Mouse (Mus musculus) spleen, adult 2 months (tissue): ENCODE measurements around the gene Rhbdd3.

Experiments
- CTCF ChIP-seq: fragments of 200-500 bp; IDR thresholded peaks from 2 replicates; pipeline ENCODE4 v1.5.1; 2011; ENCODE audit warnings: mild to moderate bottlenecking, inconsistent platforms; ENCODE audit not compliant: insufficient read depth, insufficient read length, insufficient replicate concordance; ENCODE audit errors: extremely low read depth
- POLR2A ChIP-seq: fragments of 200-500 bp; IDR thresholded peaks from 2 replicates; pipeline ENCODE4 v1.6.1; 2011; ENCODE audit warnings: low read depth, low read length, inconsistent platforms

DNA sequence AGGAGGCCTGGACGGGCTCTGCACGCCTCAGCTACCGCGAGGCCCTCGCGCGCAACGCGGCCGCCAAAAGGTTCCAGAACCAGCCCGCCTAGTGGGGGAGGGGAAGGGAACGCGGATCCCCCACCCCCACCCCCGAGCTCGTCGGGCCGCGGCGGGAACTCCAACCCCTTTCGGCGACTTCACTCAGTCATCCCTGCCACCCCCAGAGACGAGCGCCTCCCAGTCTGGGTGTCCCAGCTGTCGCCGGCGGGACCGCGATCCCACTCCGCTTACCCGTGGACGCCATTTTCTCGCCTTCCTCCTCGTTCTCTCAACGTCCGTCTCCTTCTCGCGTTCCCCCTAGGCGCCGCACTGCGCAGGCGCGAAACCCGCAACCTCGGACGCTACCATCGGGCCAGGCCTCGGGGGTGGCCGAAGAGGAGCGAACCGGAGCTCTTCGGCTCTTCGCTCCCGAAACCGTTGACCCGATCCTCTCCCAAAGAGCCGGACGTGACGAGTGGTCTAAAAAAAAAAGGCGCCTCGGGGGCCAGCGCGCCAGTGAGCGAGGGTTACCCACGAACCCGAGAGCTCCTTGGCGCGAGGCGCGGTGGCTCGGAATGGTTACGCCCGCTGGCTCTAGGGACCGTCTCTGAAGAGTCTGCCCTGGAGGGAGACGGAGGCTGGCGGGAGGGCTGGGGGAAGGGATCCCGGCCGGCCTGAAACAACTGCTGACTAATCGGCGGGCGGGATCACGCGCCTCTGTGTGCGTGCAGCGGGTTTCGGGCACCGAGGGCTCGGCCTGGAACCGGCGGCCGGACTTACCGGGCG, at the start of gene Rhbdd3, which contains the start of gene Ewsr1:
- TF ChIP-seq CTCF (no peak), POLR2A (peak; percentile 84)
